Mouse (Mus musculus): ENCODE data around the gene Ubxn1.
A peak's percentile ranks its signal among the peaks of the same experiment; 100 is the strongest.
"Not testable (repeated sequence)": the region's sequence is repeated elsewhere in the genome, so short reads cannot be mapped to it uniquely, and the experiment has no call there.

Ubxn1 gene

DNA sequence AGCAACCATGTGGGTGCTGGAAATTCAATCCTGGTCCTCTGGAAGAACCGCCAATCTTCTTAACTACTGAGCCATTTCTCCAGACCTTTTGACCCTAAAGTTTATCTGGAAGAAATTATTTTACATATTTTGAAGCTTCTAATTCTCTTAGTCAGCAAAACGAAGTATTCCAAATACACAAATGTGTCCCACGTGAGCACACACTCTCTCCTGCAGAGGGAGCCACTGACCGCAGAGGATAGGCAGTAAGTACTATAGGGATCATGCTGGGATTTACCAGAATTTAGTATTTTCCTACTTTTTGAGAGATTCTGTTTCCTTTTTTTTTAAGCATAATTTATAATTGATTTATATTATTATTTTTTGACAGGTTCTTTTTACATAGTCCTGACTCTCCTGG, 13.6 kb upstream of the Ubxn1 start:
- no peak for DNase-seq (ENCODE audit: low read depth, low spot score)

DNA sequence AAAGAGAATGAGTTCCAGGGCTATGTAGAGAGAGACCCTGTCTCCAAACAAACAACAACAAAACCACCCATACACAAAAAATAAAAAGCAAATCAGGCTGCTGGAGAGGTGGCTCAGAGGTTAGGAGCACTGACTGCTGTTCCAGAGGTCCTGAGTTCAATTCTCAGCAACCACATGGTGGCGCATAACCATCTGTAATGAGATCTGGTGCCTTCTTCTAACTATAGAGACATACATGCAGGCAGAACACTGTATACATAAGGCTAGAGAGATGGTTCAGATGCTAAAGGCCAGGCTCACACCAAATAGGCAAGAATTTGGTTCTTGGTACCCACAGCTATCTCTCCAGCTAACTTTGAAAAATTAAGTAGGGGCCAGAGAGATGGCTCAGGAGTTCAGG, 12.3 kb upstream of the Ubxn1 start:
- no peak for DNase-seq (ENCODE audit: low read depth, low spot score)

DNA sequence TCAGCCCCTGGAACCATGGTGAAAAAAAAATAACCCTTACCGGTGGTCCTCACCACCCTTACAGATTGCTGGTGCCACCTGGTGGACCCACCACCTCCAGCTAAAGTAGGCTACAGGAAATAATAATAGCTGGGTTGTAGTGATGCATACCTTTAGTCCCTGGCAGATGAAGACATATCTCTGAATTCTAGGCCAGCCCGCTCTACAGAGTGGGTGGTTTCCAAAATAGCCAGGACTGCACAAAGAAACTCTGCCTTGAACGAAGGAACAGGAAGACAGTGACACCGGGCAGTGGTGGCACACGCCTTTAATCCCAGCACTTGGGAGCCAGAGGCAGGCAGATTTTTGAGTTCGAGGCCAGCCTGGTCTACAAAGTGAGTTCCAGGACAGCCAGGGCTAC, 7.0 kb upstream of the Ubxn1 start:
- no peak for DNase-seq (ENCODE audit: low read depth, low spot score)

DNA sequence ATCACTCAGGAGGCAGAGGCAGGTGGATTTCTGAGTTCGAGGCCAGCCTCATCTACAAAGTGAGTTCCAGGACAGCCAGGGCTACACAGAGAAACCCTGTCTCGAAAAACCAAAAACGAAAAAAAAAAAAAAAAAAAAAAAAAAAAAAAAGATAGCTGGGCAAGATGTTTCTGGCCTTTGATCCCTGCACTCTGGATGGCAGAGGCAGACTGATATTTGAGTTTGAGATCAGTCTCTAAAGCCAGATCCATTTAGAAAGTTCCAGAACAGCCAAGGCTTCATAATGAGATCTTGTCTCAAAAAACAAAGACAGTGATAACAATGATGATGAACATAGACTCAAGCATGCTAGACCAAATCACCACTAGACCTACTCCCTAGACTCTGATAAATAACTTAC, 915 bp upstream of the Ubxn1 start:
- not testable (repeated sequence) for DNase-seq (ENCODE audit: low read depth, low spot score)

DNA sequence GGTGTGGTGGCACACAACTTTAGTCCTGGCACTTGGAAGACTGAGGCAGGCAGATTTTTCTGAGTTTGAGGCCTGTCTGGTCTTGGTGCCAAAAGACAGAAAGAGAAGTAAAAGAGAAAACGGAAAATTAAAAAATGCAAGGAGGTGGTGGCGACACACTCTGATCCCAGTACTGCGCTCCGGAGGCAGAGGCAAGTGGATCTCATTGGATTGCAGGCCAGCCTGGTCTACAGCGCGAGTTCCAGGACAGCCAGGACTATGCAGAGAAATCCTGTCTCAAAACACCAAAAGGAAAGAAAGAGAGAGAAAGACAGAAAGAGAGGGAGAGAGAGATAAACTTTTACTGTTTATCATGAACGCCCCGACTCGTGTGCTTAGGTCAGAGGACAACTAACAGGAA, 458 bp upstream of the Ubxn1 start:
- DNase-seq (ENCODE audit: low read depth, low spot score): no peak

DNA sequence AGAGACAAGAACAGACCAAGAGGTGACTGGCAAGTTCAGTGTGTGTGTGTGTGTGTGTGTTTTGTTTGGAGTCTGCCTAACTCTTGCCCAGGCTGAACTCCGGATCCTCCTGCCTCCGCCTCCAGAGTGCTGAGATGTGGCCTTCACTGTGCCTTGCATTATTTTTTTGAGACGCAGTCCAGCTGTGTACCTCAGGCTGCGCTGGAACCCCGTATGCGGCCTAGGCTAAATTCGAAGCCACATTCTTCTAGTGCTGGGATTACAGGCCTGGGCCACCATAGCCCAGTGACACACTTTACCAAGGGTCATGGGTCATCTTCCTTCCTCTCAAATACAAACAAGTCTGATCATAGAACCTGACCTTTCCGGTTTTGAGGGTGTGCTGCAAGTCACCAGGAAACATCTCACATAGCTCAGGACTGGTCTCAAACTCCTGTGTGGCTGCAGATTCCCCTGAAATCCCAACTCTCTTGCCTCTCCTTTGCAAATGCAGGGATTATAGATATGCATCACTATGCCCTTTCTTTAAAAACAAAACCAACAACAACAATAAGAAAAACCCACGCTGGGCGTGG, 1.1 kb downstream of the Ubxn1 start:
- no peak for DNase-seq (ENCODE audit: low read depth, low spot score)

DNA sequence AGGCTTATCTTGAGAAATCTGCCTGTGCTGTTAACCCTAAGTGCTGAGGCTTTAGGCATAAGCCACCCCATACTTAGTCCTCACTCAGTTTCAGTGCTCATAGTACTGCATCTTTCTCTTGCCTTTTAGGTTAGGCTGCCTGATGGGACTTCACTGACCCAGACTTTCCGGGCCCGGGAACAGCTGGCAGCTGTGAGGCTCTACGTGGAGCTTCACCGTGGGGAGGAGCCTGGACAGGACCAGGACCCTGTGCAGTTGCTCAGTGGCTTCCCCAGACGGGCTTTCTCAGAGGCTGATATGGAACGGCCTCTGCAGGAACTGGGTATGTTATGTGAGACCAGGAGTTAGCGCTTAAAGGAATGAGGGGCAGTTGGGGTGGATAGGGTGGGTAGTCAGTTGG, 3.7 kb downstream of the Ubxn1 start:
- DNase-seq (ENCODE audit: low read depth, low spot score): no peak

DNA sequence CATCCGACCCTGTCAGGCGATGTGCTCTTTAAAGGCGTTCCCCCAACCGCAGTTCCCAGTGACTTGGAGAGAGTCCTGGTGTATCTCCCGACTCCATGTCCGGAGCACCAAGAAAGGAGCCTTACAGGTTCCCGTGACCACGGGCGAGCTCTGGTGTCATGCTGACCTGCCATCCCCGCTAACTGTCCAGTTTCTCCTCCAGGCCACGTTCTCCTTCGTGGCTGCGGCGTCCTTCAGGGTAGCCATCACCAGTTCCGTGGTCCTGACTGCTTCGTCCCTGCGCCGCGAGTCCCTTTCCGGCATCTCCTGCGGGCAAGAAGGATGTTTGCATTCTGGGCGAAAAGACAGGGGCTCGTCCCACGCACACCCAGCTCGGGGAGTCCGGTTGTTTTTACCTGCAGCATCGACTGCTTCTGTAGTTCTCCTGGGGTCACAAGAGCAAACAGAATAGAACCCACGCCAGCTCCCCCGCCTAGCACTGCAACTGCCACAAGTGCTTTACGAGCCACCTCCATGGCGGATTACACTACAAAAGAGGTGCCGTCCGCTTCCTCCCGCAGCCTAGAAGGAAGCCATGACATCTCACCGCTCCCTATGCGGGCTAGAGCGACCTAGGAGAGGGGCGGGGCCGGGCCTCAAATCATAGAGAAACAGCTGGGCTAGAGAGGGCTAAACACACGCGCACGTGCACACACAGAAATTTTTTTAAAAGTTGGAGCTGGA, 9.2 kb downstream of the Ubxn1 start, which contains the start of gene Uqcc3:
Gene Uqcc3 (minus strand): TSS at position 613 of the 723 bp plus-strand sequence.
- DNase-seq (ENCODE audit: low read depth, low spot score): peak; percentile 80

DNA sequence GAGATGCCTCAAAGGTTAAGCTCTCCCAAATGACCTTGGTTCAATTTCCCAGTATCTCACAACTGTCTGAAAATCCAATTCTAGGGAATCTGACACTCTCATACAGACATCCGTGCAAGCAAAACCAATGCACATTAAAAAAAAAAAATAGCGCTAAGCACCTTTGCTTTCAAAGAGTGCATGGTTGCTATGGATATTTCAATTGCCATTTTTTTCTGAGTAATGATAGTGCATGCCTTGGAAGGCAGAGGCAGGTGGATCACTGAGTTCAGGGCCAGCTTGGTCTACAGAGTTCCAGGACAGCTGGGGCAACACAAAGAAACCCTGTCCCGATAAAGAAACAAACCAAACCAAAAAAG, 9.7 kb downstream of the Ubxn1 start:
- DNase-seq (ENCODE audit: low read depth, low spot score): no peak

DNA sequence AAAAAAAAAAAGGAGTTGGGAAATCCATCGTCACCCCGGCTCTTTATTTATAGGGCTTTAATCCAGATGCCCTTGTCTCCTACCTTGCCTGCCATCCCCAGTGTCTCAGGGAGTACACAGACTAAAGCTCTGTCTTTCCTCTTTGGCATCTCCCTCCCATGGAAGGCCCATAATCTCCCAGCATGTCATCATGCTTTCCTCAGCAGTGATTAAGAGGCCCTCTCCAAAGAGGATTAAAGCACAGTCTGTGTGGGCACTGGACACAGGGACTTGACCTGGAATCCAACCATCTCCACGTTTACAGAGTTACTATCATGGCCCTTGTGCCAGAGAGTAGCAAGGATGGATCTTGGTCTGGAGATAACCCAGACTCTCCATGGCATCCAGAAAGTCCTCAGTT, 12.3 kb downstream of the Ubxn1 start, which contains the start of the genes Lbhd1 and Gm49403:
Gene Lbhd1 (plus strand): TSS at position 117 of the 400 bp plus-strand sequence.
Gene Gm49403 (plus strand): TSS at position 315 of the 400 bp plus-strand sequence.
- DNase-seq (ENCODE audit: low read depth, low spot score): peak; percentile 84

DNA sequence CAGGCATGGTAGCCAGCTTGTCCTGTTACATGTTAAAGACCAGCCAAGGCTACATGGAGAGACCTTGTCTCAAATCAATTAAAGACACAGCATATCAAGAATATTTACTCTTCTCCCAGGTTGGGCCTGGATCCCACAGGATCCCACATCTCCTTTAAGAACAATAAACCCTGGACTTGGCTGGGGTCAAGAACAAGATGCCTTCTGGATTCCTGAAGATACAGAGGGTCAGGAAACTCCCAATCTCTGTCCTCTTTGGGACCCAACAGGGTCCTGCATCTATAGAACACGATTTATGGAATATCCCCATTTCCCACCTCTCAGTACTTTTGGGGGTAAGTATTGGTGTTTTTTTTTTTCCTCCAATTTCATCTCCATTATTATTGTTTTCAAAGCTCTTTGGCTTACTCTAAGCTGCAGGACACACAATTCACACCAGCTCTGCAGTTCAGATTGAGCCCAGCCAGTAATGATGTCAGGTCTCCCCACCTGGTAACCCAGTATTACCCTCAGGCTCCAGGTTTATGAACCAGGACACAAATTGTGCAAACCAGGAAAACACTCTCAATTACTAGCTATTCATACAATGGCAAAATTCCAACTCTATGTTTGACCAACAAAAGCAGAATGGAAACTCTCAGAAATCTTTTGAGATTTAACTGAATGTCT, 15.8 kb downstream of the Ubxn1 start:
- DNase-seq (ENCODE audit: low read depth, low spot score): no peak

DNA sequence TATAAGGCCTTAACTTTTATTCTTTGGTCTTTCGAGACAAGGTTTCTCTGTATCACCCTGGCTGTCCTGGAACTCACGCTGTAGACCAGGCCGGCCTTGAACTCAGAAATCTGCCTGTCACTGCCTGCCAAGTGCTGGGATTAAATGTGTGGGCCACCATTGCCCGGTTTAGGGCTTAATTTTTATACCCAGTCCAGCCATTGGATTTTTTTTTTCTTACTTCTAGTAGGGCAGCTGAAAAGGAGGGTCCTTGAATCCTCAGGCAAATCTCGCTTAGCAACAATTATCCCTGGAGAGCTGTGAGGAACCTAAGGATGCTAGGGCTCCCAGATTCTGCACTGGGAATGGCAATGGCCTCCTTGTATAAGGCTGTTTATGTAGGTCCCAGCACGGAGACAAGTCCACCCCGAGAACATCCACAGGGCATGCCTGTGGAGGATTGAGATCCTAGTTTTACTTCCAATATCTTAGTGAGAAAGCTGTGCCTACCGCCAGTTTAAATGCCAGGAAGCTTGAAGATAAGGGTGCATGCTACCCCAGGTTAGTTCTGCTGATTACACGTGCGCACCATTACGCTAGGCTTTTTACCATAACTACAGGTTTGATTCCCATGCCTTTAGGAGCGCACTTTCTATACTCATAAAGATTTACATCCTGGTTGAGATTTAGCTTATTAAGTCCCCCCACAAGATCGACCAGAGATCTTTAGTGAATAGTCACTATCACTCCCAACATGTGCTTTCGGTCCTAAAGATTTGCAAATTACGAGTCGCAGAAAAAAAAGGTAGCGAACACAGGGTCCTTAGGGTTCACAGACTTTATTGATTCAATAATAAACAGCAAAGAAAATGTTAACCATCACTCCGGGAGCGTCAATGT, 16.5 kb downstream of the Ubxn1 start:
- DNase-seq (ENCODE audit: low read depth, low spot score): no peak

DNA sequence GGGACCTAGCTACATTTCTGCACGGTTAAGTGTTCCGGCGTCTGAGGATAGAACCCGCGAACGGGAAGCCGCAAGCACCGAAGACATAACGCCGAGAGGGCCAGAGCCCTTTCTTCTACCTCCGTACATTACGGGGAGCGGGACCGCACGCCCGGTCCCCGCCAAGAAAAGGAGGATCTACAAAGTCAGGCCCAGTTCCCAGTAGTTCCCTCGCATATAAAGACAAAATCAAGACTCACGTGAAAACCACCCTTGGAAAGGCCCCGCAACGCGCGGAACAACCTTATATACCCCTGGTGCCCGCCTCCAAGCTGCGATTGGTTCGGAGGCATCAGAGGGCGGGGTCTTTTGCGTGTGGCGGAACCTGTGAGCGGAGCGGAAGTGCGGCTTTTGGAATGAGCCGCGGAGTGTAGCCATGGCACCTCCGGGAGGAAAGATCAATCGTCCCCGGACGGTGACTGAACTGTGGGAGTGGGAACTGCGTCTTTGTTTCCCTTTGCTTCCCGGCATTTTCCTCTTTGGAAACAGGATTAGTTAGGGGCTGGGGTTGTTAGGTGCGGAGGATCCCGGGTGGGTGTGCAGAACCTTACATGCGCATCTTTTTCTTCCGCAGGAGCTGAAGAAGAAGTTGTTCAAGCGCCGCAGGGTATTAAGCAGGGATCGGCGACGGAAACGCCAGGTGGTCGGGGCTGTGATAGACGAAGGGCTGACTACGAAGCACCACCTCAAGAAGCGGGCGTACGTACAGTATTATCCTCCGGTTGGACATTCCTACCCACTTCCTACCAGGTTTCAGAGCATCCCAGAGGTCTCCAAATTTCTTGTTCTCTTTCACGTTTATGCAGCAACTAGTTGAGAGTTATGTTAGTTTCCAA, 17.5 kb downstream of the Ubxn1 start, which contains the start of the genes 1810009A15Rik and Gm49416:
Gene 1810009A15Rik (plus strand): TSS at position 343 of the 875 bp plus-strand sequence.
Gene Gm49416 (plus strand): TSS at position 416 of the 875 bp plus-strand sequence.
- peak; percentile 88 for DNase-seq (ENCODE audit: low read depth, low spot score)

DNA sequence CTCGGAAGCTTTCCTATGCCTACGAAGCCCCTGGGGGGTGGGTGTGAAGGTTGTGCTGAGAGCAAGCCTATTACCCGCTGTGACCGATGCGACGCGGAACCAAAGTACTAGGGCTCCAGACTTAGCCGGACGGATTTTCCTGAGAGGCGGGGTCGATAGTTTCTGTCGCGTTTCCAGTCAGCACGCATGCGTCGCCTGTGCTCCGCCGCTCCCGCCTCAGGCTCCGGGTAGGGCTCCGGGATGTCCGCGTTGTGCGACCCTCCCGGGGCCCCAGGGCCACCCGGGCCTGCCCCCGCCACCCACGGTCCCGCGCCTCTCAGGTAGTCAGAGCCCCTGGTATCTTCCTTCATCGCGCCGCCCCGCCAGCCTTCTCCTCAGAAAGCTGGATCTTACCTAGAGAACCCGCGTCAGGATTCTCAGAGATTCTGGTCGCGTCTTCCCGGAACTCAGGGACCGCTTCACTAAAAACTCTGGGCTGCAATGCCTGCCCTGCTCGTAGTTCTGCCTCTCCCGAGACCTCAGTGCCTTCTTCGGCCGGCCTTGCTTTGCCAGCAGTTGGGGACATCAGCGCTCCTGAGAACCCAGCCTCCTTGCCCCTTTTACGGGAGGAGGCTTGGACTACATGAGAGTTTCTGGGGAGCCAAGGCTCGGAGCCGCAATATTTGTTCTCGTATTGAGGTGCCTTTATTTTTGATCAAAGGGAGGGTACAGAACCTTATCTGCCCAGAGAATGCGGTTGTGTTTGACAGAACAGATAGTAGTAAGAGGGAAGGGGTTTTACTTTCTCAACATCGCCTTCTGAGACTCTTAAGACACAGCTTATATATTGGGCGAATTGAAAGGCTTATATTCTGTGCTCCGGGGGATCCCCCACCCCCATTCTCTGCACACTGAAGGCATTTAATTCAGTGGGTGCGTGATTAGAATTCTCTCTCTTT, 21.8 kb downstream of the Ubxn1 start, which contains the start of gene Ints5:
Gene Ints5 (plus strand): TSS at position 177 of the 938 bp plus-strand sequence.
- DNase-seq (ENCODE audit: low read depth, low spot score): peak; percentile 84

DNA sequence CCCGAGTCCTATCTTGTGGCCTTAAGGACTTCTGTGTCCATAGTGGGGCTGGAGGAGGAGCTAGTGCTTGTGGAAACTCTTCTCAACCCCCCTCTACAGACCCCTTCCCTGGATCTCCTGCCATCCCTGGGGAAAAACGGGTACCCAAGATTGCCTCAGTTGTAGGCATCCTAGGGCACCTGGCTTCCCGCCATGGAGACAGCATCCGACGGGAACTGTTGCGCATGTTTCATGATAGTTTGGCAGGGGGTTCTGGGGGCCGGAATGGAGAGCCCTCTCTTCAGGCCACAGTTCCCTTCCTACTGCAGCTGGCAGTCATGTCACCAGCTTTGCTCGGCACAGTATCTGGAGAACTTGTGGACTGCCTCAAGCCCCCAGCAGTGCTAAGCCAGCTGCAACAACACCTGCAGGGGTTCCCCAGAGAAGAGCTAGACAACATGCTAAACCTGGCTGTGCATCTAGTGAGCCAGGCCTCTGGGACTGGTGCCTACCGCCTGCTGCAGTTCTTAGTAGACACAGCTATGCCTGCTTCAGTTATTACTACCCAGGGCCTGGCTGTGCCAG, 24.2 kb downstream of the Ubxn1 start:
- no peak for DNase-seq (ENCODE audit: low read depth, low spot score)

DNA sequence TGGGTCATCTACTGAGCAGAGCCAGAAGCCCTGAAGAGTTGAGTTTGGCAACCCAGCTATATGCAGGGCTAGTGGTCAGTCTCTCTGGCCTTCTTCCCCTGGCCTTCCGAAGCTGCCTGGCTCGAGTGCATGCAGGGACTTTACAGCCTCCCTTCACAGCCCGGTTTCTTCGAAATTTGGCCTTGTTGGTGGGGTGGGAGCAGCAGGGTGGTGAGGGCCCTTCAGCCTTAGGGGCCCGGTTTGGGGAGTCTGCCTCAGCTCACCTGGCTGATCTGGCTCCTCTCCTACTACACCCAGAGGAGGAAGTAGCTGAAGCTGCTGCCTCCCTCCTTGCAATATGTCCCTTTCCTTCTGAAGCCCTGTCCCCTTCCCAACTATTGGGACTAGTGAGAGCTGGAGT, 24.9 kb downstream of the Ubxn1 start:
- not testable (repeated sequence) for DNase-seq (ENCODE audit: low read depth, low spot score)

DNA sequence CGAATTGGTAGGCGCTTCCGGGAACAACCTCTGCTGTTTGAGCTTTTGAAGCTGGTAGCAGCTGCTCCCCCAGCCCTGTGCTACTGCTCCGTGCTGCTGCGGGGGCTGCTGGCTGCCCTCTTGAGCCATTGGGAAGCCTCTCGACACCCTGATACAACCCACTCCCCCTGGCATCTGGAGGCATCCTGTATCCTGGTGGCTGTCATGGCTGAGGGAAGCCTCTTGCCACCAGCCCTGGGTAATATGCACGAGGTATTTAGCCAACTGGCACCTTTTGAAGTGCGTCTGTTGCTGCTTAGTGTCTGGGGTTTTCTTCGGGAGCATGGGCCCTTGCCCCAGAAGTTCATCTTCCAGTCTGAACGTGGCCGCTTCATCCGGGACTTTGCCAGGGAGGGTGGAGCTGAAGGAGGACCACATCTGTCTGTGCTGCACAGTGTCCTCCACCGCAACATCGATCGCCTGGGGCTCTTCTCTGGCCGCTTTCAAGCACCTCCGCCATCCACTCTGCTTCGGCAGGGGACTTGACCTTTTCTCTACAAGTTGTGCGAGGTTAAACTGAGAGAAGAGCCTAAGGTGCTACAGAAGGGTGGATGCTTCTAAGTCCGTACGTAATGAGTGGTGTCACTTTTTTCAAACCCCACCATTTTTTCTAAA, 26.0 kb downstream of the Ubxn1 start:
- not testable (repeated sequence) for DNase-seq (ENCODE audit: low read depth, low spot score)

DNA sequence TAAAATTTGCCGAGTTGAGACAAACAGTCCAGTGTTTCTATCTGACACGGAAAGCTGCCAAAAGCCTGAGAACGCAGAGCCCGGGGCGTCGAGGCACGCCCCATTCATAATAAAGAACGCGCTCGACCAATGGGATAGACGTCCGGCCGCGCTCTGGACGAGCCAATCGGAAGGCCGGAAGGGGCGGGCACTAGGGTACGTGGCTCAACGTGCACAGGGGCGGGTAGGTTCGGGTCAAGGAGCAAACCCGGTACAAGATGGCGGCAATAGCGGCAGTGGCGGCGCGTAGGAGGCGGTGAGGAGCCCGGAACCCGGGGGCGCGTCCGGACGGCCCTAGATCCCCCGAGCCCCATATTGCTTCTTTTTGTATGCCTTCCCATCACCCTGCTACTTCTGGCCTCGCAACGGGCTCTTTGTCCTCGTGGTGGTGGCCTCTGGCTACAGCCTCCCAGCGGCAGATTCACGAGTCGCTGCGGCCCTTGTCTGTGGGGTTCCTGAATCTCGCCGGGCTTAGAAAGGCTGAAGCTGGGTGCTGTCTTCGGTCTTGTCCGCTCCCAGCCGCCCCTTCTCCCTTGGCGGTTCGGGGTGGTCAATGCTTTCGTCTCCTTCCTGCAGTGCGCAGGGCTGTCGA, 26.7 kb downstream of the Ubxn1 start, which contains the start of gene Ganab:
Gene Ganab (plus strand): TSS at position 207 of the 631 bp plus-strand sequence.
- DNase-seq (ENCODE audit: low read depth, low spot score): peak; percentile 93
